Mouse (Mus musculus) embryo, embryonic 10.5 days (tissue): ENCODE measurements at regions not wholly inside any gene's neighbourhood (a gene's known extent, or its start where the extent isn't known, plus 50 kb on each side); places are given as distances from the start of the nearest gene placed in this dataset.
A peak's percentile ranks its signal among the peaks of the same experiment; 100 is the strongest.
"Not testable (repeated sequence)": the region's sequence is repeated elsewhere in the genome, so short reads cannot be mapped to it uniquely, and the experiment has no call there.

ENCODE experiments used
- DNase-seq: peaks from one replicate; pipeline ENCODE4 v3.0.0-alpha.2; 2015; ENCODE audit warnings: low spot score

GRCm38 (mm10) chr4:21464456-21464855 is 221.3 kb downstream of the Prdm13 start:
- no peak for DNase-seq

DNA sequence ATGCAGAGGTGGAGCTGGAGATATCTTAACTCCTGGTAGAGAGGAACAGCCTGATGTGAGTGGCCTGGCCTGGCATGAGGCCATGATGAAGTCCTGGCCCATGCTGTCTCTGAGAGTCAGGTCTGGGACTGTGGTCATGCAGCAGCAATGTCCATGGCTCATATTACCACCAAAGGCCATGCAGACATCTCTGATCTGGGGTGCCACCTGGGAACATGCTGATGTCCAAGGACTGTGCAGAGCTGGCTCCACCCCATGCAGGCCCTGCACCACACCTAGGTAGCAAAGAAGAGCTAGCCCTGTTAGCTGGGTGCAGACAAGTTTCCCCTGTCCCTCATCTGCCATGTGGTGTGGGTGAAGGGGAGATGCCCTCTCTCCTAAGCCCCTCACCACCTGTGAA is 244.5 kb downstream of the Prdm13 start:
- DNase-seq, result no peak

GRCm38 (mm10) chr4:21436710-21437109 is 249.1 kb downstream of the Prdm13 start:
- peak; percentile 6 for DNase-seq

DNA sequence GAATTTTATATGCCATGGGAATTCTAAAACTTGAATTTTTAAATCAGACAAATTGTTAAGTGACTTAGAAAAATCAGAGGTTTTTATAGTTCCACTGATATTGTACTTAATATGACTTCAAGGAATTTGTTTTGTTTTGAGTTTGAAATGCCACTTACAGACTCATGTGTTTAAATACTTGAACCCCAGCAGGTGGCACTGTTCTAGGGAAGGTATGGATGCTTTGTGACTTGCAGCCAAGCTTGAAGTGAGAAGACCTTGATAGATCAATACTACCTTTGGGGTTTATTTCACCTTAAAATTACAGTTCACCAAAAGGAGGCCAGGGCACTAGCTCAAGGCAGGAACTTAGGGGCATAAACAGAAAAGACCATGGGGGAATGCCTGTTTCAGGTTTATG is 277.9 kb downstream of the Prdm13 start:
- DNase-seq, result peak; percentile 39

DNA sequence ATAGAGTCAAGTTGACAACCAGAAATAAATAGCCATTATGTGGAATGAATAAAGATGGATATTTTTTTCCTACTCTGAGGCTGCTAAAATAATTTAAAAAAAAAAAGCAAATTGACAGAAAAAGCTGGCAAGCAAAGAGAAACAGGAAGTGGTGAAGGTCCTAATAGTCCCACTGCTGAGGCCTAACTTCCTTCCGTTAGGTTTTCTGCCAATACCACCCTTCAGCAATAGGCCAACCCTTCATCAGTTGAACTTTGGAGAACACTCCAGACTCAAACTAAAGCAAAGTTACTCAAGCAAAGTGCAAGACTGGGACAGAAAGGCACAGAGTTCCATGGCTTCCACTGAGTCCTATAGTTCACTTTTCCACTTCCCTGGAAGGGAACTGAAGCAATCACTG is 316.4 kb downstream of the Prdm13 start:
- no peak for DNase-seq

GRCm38 (mm10) chr4:21368234-21369021 is 317.3 kb downstream of the Prdm13 start:
- DNase-seq, result peak; percentile 74

DNA sequence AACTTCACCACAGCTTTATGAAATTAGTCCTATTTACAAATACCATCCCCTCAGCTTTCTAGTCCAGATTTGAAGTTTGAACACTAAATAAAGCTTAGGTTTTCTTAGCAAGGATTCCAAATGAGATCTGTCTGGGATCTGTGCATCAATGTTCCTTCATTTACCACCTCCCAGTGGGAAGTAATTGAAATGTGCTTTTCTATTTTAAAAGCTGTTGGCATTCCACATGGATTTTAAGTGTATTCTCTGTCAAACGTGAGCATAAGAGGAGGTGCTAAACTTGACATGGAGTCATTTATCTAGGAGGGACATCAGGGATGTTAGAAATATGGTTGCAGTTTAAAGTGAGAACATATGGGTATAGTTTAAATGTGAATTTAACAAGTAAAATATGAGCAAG is 364.0 kb downstream of the Prdm13 start:
- no peak for DNase-seq

DNA sequence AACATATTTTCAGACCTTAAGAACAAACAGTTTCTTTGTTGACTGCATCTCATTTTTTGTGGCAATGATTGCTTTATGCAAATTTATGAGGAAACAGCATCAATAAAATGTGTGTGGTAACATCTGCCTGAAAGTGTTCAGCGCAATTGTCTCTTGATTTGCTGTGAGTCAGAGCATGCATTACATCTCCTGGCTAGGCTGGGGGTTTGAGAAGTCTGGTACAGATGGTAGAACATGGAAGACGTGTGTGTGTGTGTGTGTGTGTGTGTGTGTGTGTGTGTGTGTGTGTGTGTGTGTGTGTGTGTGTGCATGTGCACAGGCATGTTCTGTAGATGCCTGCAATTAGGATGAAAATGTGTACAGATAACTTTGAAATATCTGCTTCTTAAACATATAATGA is 376.5 kb downstream of the Prdm13 start:
- not testable (repeated sequence) for DNase-seq

- no peak for DNase-seq
Observed at GRCm38 (mm10) chr4:21307476-21308011, 378.2 kb downstream of the Prdm13 start.

- no peak for DNase-seq
Observed at GRCm38 (mm10) chr4:21300141-21300540, 385.6 kb downstream of the Prdm13 start.

- no peak for DNase-seq
Observed at GRCm38 (mm10) chr4:21267302-21267701, 418.5 kb downstream of the Prdm13 start.

DNA sequence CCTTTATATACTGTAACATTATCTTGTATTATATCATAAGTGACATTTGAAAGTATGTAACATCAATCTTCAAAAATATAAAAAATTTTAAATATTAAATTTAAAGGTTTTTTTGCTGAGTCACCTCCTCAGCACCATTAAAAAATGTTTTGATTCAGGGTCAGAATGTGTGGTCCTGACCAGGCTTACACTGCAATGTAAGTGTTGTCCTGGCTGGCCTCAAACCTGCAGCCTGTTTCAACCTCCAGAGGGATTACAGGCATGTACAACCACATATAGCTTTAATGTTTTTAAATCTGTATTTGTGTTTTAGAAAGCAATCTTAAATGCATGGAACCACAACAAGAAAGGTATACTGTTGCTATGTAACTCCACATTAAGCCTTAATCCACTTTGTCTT is 418.9 kb downstream of the Prdm13 start:
- no peak for DNase-seq

GRCm38 (mm10) chr4:21250396-21250795 is 435.4 kb downstream of the Prdm13 start:
- DNase-seq, result no peak

DNA sequence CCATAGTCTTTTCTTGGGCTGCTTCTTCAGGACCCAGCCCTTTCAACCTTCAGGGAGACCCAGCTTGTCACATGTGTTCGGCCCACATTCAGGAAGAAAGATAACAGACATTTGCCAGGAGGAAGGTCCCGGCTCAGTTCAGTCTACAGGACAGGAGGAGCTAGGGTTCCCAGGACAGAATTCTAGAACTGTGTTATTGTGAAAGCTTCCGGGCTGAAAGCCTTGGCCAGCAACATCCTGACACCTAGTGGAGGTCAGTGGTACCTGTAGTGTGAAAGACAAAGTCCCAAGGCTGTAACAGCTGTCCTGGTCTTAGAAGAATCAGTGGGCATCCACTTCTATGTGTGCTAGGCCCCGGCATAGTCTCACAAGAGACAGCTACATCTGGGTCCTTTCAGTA is 463.1 kb downstream of the Prdm13 start:
- DNase-seq, result peak; percentile 75

DNA sequence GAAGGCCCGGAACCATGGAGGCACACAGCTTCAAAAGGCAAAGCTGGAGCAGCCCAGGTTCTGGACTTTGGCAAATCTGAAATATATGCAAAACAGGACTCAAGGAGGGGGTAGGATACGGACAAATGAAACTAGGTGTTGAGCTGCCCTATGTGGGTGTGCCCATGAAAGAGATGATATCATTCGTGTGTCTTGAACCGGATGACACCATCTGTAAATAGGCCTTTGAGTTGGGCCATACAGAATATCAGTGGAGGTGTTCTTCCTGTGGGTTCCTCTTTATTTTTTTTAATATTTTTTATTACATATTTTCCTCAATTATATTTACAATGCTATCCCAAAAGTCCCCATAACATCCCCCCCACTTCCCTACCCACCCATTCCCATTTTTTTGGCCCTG is 478.1 kb downstream of the Prdm13 start:
- no peak for DNase-seq

DNA sequence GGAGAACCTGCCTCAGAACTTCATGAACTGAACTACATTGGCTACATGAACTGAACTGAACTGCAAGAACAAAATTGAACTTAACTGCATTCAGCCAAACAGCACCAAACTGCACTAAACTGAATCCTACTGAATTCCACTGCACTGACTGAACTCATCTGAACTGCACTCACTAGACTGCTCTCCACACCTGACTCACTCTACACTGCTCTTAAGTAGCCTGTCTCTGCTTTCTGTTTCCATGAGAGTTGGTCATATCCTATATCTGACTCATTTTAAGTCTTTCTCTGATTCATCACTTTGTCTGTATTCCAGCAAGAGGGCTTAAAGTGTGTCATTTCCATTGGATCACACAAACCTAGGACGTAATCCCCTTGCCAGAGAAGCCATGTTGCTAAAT is 490.1 kb downstream of the Prdm13 start:
- DNase-seq, result no peak

DNA sequence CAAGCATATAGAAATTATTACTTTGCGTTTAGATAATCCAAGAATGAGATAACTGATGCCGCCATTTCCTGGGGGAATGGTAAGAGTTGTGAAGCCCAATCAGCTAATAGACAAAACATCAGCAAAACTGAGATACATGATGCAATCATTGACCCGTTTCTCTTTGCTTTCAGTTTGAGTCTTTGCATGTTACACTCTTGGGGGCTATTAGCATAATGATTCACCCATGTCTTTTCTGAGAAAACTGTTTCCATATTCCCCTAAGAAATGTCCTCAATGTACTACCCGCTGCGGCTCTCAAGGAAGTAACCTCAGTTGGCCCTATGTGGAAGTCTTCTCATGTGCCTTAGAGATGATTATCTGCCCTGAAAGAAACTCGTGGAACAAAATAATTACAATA is 512.0 kb downstream of the Prdm13 start:
- no peak for DNase-seq

DNA sequence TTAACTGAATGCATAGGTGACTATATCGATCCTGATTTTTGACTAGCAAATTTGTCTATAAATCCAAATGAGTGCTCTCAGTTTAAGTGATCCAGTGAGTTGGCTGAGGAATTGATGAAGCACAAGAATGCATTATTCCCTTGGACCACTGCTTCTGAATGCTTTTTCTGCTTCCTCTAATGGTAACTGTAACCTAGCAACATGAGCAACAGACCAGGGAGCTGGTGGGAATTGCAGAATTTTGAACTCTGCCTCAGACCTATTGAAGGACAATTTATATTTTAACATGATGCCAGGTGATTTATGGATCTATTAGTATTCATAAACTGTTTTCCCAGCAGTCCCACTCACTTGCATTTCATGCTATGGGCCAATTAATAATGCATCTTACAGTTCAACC is 512.7 kb downstream of the Prdm13 start:
- no peak for DNase-seq

DNA sequence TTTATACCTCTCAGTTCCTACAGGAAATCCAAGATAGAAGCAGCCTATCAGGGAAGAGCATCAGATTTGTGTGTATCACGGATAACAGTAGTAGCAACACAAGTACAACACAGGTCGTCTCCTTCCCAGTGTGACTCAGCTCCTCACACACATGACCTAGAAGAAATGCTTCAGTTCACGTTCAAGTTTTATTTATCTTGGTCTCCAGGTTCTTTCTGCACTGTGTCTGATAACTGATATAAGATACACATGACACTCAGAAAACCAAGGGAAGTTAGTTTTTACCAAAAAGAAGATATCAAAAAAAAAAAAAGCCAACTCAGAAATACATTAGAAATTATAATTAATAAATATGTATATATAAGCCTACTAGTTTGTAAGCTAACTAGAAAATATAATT is 515.0 kb downstream of the Prdm13 start:
- no peak for DNase-seq

DNA sequence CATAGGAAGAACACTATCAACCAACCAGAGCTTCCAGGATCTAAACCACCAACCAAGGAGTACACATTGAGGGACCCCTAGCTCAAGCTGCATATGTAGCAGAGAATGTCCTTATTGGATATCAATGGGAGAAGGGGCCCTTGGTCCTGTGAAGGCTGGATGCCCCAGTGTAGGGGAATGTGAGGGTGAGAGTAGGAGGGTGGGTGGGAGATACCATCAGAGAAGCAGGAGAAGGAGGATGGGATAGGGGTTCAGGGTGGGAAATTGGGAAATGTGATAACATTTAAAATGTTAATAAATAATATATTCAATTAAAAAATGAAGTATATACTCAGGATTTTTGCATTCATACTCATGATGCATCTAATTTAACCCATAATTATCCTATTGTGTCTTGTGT is 523.6 kb downstream of the Prdm13 start:
- DNase-seq, result no peak

DNA sequence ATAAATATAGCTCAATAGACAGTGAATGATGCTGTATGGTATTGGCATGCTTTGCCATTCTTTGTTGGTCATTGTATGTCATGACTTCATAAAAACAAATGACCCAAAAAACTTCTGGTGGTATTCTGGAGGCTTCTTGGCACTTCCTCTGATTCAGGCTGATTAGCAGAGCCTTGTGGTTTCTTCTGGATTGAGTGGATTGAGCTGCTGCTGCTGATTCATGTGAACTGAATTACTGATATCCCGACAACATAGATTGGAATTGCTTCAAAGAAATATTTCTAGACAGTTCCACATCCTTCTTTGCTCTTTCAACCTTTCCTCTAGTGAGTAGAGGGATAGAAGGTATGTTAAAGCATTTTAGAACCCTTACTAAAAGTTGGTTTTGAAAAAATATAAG is 559.9 kb downstream of the Prdm13 start:
- DNase-seq, result no peak

- DNase-seq, result no peak
Observed at GRCm38 (mm10) chr4:21095741-21096140, 590.0 kb downstream of the Prdm13 start.

DNA sequence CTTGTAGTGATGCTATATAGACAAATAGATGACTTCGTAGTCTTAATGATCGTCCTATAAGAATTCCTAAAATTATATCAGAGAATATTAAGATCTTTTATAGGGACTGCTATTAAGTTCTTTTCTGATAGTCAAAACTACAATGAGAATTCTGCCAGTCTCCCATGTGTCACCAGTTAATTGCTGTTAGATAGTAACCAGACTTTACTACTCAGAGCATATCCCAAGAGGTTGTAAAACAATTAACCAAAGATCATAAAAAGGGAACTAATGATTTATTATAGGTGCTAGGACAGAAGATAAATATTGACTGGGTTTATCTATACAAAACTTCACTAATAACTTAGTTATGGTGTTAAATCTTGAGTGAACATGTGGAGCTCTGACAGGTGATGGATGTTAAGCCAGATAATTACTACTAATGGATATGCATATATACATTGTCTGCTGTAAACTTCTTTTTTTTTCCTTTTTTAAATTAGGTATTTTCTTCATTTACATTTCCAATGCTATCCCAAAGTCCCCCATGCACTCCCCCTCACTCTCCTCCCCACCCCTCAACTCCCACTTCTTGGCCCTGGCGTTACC is 615.5 kb downstream of the Prdm13 start:
- no peak for DNase-seq
